8 mouse cellular contexts compared by ENCODE assay signal in genomic region chr2:94243053-94243916, GRCm38 (mm10).
DNase-seq lines count a peak whose midpoint lies in the region; ATAC-seq and TF ChIP-seq lines count a peak whose summit lies in the region.

No protein-coding gene starts in this region.

- 0 out of 2 replicates have a peak overlapping the region, but pooled peaks have one; percentile 16 for H3K9ac ChIP-seq in heart, embryonic 11.5 days (ENCODE audit: low read depth, low read length)
- no peak overlapping the region for H3K9ac ChIP-seq in ES-E14 (ENCODE audit: insufficient read depth, low read depth, low read length, poor library complexity, severe bottlenecking)
- no peak overlapping the region for H3K9ac ChIP-seq in embryonic facial prominence, embryonic 11.5 days (replicated peaks; ENCODE audit: low read length)
- H3K9ac ChIP-seq in limb, embryonic 12.5 days (replicated peaks) = no peak overlapping the region
- H3K9ac ChIP-seq in stomach, embryonic 15.5 days = no peak overlapping the region

- peaks cover 31% of the 10 kb centered on the region for H3K4me1 ChIP-seq in heart, embryonic 11.5 days (ENCODE audit: control insufficient read depth, insufficient read depth, low read length)
- H3K4me1 ChIP-seq in ES-E14 (ENCODE audit: control insufficient read depth in 2 of 2, insufficient read depth in 2 of 2, low read length in 2 of 2, poor library complexity in 1 of 2) = peaks cover 0 to 6% of the 10 kb centered on the region in 2 experiments; a peak in 1 of 4 replicates
- H3K4me1 ChIP-seq in embryonic facial prominence, embryonic 11.5 days (ENCODE audit: control insufficient read depth, insufficient read depth, low read length) = peaks cover 8% of the 10 kb centered on the region
- peaks cover 20% of the 10 kb centered on the region for H3K4me1 ChIP-seq in limb, embryonic 12.5 days (replicated peaks)
- peaks cover 15% of the 10 kb centered on the region for H3K4me1 ChIP-seq in stomach, embryonic 15.5 days

- no peak overlapping the region for H3K27ac ChIP-seq in heart, embryonic 11.5 days (ENCODE audit: low read depth, low read length)
- H3K27ac ChIP-seq in ES-E14 (ENCODE audit: insufficient read depth, low read depth, low read length, poor library complexity, severe bottlenecking) = no peak overlapping the region
- no peak overlapping the region for H3K27ac ChIP-seq in embryonic facial prominence, embryonic 11.5 days (replicated peaks; ENCODE audit: low read depth, low read length)
- H3K27ac ChIP-seq in limb, embryonic 12.5 days = no peak overlapping the region
- no peak overlapping the region for H3K27ac ChIP-seq in stomach, embryonic 15.5 days

- H3K9me3 ChIP-seq in heart, embryonic 11.5 days (replicated peaks; ENCODE audit: control insufficient read depth, low read length) = no peaks in the 10 kb centered on the region
- H3K9me3 ChIP-seq in ES-E14 (ENCODE audit: control insufficient read depth, insufficient read depth, low read depth, low read length) = no peaks in the 10 kb centered on the region
- H3K9me3 ChIP-seq in embryonic facial prominence, embryonic 11.5 days (replicated peaks; ENCODE audit: control insufficient read depth, low read length) = no peaks in the 10 kb centered on the region
- no peaks in the 10 kb centered on the region for H3K9me3 ChIP-seq in limb, embryonic 12.5 days
- H3K9me3 ChIP-seq in stomach, embryonic 15.5 days = no peaks in the 10 kb centered on the region

- peak overlapping the region; percentile 70 for H3K4me2 ChIP-seq in heart, embryonic 11.5 days
- H3K4me2 ChIP-seq in embryonic facial prominence, embryonic 11.5 days (ENCODE audit: low read depth, low read length) = peak overlapping the region; percentile 32
- peak overlapping the region; percentile 45 for H3K4me2 ChIP-seq in limb, embryonic 12.5 days
- peak overlapping the region; percentile 37 for H3K4me2 ChIP-seq in stomach, embryonic 15.5 days

- peaks cover 89% of the 10 kb centered on the region for H3K27me3 ChIP-seq in heart, embryonic 11.5 days (ENCODE audit: control insufficient read depth, insufficient read depth, low read length)
- H3K27me3 ChIP-seq in embryonic facial prominence, embryonic 11.5 days (ENCODE audit: control insufficient read depth, insufficient read depth, low read length) = peaks cover 80% of the 10 kb centered on the region
- peaks cover 100% of the 10 kb centered on the region for H3K27me3 ChIP-seq in limb, embryonic 12.5 days
- peaks cover 94% of the 10 kb centered on the region for H3K27me3 ChIP-seq in stomach, embryonic 15.5 days (replicated peaks)

- H3K4me3 ChIP-seq in heart, embryonic 11.5 days (ENCODE audit: low read depth, low read length) = peak overlapping the region; percentile 44
- H3K4me3 ChIP-seq in ES-E14 (ENCODE audit: insufficient read depth in 1 of 2, low read depth in 1 of 2, low read length in 2 of 2, poor library complexity in 1 of 2, severe bottlenecking in 1 of 2) = peak overlapping the region; percentile 56 to 61
- peak overlapping the region; percentile 15; the same call in 1 of the 2 replicates for H3K4me3 ChIP-seq in embryonic facial prominence, embryonic 11.5 days (ENCODE audit: low read depth, low read length)
- peak overlapping the region; percentile 22 for H3K4me3 ChIP-seq in limb, embryonic 12.5 days (replicated peaks)
- H3K4me3 ChIP-seq in stomach, embryonic 15.5 days (replicated peaks) = peak overlapping the region; percentile 19

- in situ Hi-C loops in ES-E14 (cut with MboI; ENCODE audit: low sequenced_read_pairs in 2 of 2, unreplicated experiment in 2 of 2) = no loop called here

- H3K36me3 ChIP-seq in heart, embryonic 11.5 days (ENCODE audit: control insufficient read depth, insufficient read depth, low read length) = no peaks in the 10 kb centered on the region
- no peaks in the 10 kb centered on the region for H3K36me3 ChIP-seq in ES-E14 (ENCODE audit: control insufficient read depth, insufficient read depth, low read length, poor library complexity, severe bottlenecking)
- no peaks in the 10 kb centered on the region for H3K36me3 ChIP-seq in embryonic facial prominence, embryonic 11.5 days (replicated peaks; ENCODE audit: control insufficient read depth, insufficient read depth, low read depth, low read length)
- no peaks in the 10 kb centered on the region for H3K36me3 ChIP-seq in limb, embryonic 12.5 days
- no peaks in the 10 kb centered on the region for H3K36me3 ChIP-seq in stomach, embryonic 15.5 days

- ATAC-seq in heart, embryonic 11.5 days (replicated peaks; ENCODE audit: insufficient number of reproducible peaks, low FRiP score, low TSS enrichment) = no peak
- ATAC-seq in embryonic facial prominence, embryonic 11.5 days (replicated peaks; ENCODE audit: insufficient number of reproducible peaks, low FRiP score, low TSS enrichment, low read depth) = no peak; the same call in 1 of the 2 replicates
- ATAC-seq in limb, embryonic 12.5 days (ENCODE audit: insufficient number of reproducible peaks, insufficient read depth, low FRiP score, low TSS enrichment, low read depth) = 0 out of 2 replicates have a peak, but pooled peaks have one; percentile 21
- no peak for ATAC-seq in stomach, embryonic 15.5 days (ENCODE audit: insufficient read depth, low FRiP score, low read depth)
- ATAC-seq in megakaryocyte-erythroid progenitor cell, adult 5-6 weeks (replicated peaks; ENCODE audit: low FRiP score, low TSS enrichment, poor library complexity, severe bottlenecking) = no peak

- under 1% methylated on average over 50 of the region's 50 CpGs for WGBS in heart, embryonic 11.5 days (ENCODE audit: insufficient replicate concordance)
- WGBS in embryonic facial prominence, embryonic 11.5 days = under 1% methylated on average over 50 of the region's 50 CpGs
- 1% methylated on average over 50 of the region's 50 CpGs for WGBS in limb, embryonic 12.5 days
- under 1% methylated on average over 50 of the region's 50 CpGs for WGBS in stomach, embryonic 15.5 days

- DNase-seq in heart, adult 11 months = no peak
- no peak for DNase-seq in ES-E14 (ENCODE audit: low read depth, low spot score)
- peak; percentile 50 for DNase-seq in embryonic facial prominence, embryonic 11.5 days (ENCODE audit: low spot score)
- DNase-seq in lung, postnatal 36 days = no peak

TF ChIP-seq in ES-E14, 5 proteins besides CTCF, POLR2A, EP300 and RAD21:
- TF ChIP-seq MAFK (IDR thresholded peaks at IDR 0.05; ENCODE audit: insufficient read depth, low read depth, low read length) = no peak
- no peak for TF ChIP-seq HCFC1 (IDR thresholded peaks at IDR 0.05; ENCODE audit: borderline replicate concordance, insufficient read depth, low read length)
- TF ChIP-seq CHD2 (IDR thresholded peaks at IDR 0.05; ENCODE audit: low read depth, low read length) = no peak
- TF ChIP-seq ZNF384 (IDR thresholded peaks at IDR 0.05; ENCODE audit: low read depth, low read length) = no peak
- TF ChIP-seq ZC3H11A (IDR thresholded peaks at IDR 0.05; ENCODE audit: borderline replicate concordance, low read depth, low read length) = no peak
TF ChIP-seq in ES-E14: peak in this region for 0.
